Mouse (Mus musculus) thymus, postnatal 4 days (tissue): ENCODE measurements around the gene Tent5c.

Source experiments
- DNase-seq: peaks from one replicate; pipeline ENCODE4 v3.0.0; 2021

The Tent5c gene

GRCm38 (mm10) chr3:100485390-100486132, 3.6 kb downstream of the Tent5c start:
- DNase-seq: no peak

- DNase-seq: no peak
These were observed 6.0 kb downstream of the Tent5c start for GRCm38 (mm10) chr3:100482971-100483610.

- no peak for DNase-seq
These were observed 6.7 kb downstream of the Tent5c start for GRCm38 (mm10) chr3:100482324-100482911.

GRCm38 (mm10) chr3:100480251-100481005, 8.7 kb downstream of the Tent5c start:
- peak; percentile 53 for DNase-seq

- no peak for DNase-seq
These were observed 14.1 kb downstream of the Tent5c start for GRCm38 (mm10) chr3:100474950-100475472.

GRCm38 (mm10) chr3:100474536-100474935, 14.6 kb downstream of the Tent5c start:
- no peak for DNase-seq

GRCm38 (mm10) chr3:100473146-100473545, 16.0 kb downstream of the Tent5c start:
- no peak for DNase-seq

- DNase-seq: no peak
These were observed 18.2 kb downstream of the Tent5c start for GRCm38 (mm10) chr3:100470902-100471301.

GRCm38 (mm10) chr3:100470101-100470500, 19.0 kb downstream of the Tent5c start:
- DNase-seq: no peak

- no peak for DNase-seq
These were observed 22.6 kb downstream of the Tent5c start for GRCm38 (mm10) chr3:100466551-100466950.

- DNase-seq: no peak
These were observed 24.5 kb downstream of the Tent5c start for GRCm38 (mm10) chr3:100464596-100464995.

GRCm38 (mm10) chr3:100463959-100464265, 25.2 kb downstream of the Tent5c start:
- DNase-seq: no peak

- DNase-seq: no peak
These were observed 25.8 kb downstream of the Tent5c start for GRCm38 (mm10) chr3:100463160-100463958.

- DNase-seq: no peak
These were observed 26.7 kb downstream of the Tent5c start for GRCm38 (mm10) chr3:100462235-100463083.

GRCm38 (mm10) chr3:100460510-100460909, 28.6 kb downstream of the Tent5c start:
- DNase-seq: no peak

GRCm38 (mm10) chr3:100443798-100444500, 45.2 kb downstream of the Tent5c start:
- no peak for DNase-seq

- DNase-seq: no peak
These were observed 46.6 kb downstream of the Tent5c start for GRCm38 (mm10) chr3:100442499-100442898.

GRCm38 (mm10) chr3:100440754-100441153, 48.4 kb downstream of the Tent5c start:
- no peak for DNase-seq

GRCm38 (mm10) chr3:100440009-100440408, 49.1 kb downstream of the Tent5c start:
- DNase-seq: no peak

GRCm38 (mm10) chr3:100439088-100439487, 50.0 kb downstream of the Tent5c start:
- no peak for DNase-seq
